Mouse (Mus musculus): Measurements from ENCODE around the gene Trim14. TPM values are rescaled to one million over a fixed set of nuclear protein-coding genes. Genes with fewer than 3 reads are reported as not detected.
A peak's percentile ranks its signal among the peaks of the same experiment; 100 is the strongest.

Gene Trim14
- total RNA-seq, 1 experiment = 0.58 TPM

GRCm38 (mm10) chr4:46452481-46452850, 83.5 kb downstream of the Trim14 start:
- peak; percentile 69 for DNase-seq (ENCODE audit: low read depth, low spot score)
- in situ Hi-C loops (cut with MboI; ENCODE audit: low sequenced_read_pairs in 2 of 2, unreplicated experiment in 2 of 2) = no loop called here
- H3K4me1 ChIP-seq (ENCODE audit: control insufficient read depth in 2 of 2, insufficient read depth in 2 of 2, low read length in 2 of 2, poor library complexity in 1 of 2) = peaks cover 13% of the 10 kb centered on the region in 2 experiments; a peak in 3 of 4 replicates

GRCm38 (mm10) chr4:46451758-46452480, 84.0 kb downstream of the Trim14 start:
- H3K4me1 ChIP-seq (ENCODE audit: control insufficient read depth in 2 of 2, insufficient read depth in 2 of 2, low read length in 2 of 2, poor library complexity in 1 of 2) = peaks cover 11 to 13% of the 10 kb centered on the region in 2 experiments; a peak in 3 of 4 replicates
- no peak for DNase-seq (ENCODE audit: low read depth, low spot score)
- in situ Hi-C loops (cut with MboI; ENCODE audit: low sequenced_read_pairs in 2 of 2, unreplicated experiment in 2 of 2) = no loop called here
- H3K4me3 ChIP-seq (ENCODE audit: insufficient read depth in 1 of 2, low read depth in 1 of 2, low read length in 2 of 2, poor library complexity in 1 of 2, severe bottlenecking in 1 of 2) = peak overlapping the region; percentile 64 to 95
- peak overlapping the region; percentile 98 for H3K9ac ChIP-seq (ENCODE audit: insufficient read depth, low read depth, low read length, poor library complexity, severe bottlenecking)
- H3K36me3 ChIP-seq (ENCODE audit: control insufficient read depth, insufficient read depth, low read length, poor library complexity, severe bottlenecking) = peaks cover 4% of the 10 kb centered on the region
- H3K27ac ChIP-seq (ENCODE audit: insufficient read depth, low read depth, low read length, poor library complexity, severe bottlenecking) = peak overlapping the region; percentile 96
- TF ChIP-seq ZNF384 (IDR thresholded peaks at IDR 0.05; ENCODE audit: low read depth, low read length) (no peak), ZC3H11A (IDR thresholded peaks at IDR 0.05; ENCODE audit: borderline replicate concordance, low read depth, low read length) (no peak), HCFC1 (IDR thresholded peaks at IDR 0.05; ENCODE audit: borderline replicate concordance, insufficient read depth, low read length) (no peak), CHD2 (IDR thresholded peaks at IDR 0.05; ENCODE audit: low read depth, low read length) (no peak), MAFK (IDR thresholded peaks at IDR 0.05; ENCODE audit: insufficient read depth, low read depth, low read length) (no peak)
- no peaks in the 10 kb centered on the region for H3K9me3 ChIP-seq (ENCODE audit: control insufficient read depth, insufficient read depth, low read depth, low read length)

More at GRCm38 (mm10) chr4:46452481-46452850, 83.5 kb downstream of the Trim14 start:
- no peak for TF ChIP-seq ZNF384 (IDR thresholded peaks at IDR 0.05; ENCODE audit: low read depth, low read length)
- TF ChIP-seq HCFC1 (IDR thresholded peaks at IDR 0.05; ENCODE audit: borderline replicate concordance, insufficient read depth, low read length) = no peak
- TF ChIP-seq ZC3H11A (IDR thresholded peaks at IDR 0.05; ENCODE audit: borderline replicate concordance, low read depth, low read length) = no peak
- no peak for TF ChIP-seq CHD2 (IDR thresholded peaks at IDR 0.05; ENCODE audit: low read depth, low read length)
- TF ChIP-seq MAFK (IDR thresholded peaks at IDR 0.05; ENCODE audit: insufficient read depth, low read depth, low read length) = no peak
- Histone ChIP-seq H3K4me3 (ENCODE audit: insufficient read depth in 1 of 2, low read depth in 1 of 2, low read length in 2 of 2, poor library complexity in 1 of 2, severe bottlenecking in 1 of 2) (peak overlapping the region; percentile 64 to 95), H3K36me3 (ENCODE audit: control insufficient read depth, insufficient read depth, low read length, poor library complexity, severe bottlenecking) (peaks cover 5% of the 10 kb centered on the region), H3K27ac (ENCODE audit: insufficient read depth, low read depth, low read length, poor library complexity, severe bottlenecking) (peak overlapping the region; percentile 96), H3K9me3 (ENCODE audit: control insufficient read depth, insufficient read depth, low read depth, low read length) (no peaks in the 10 kb centered on the region), H3K9ac (ENCODE audit: insufficient read depth, low read depth, low read length, poor library complexity, severe bottlenecking) (peak overlapping the region; percentile 98)

- in situ Hi-C loops (cut with MboI; ENCODE audit: low sequenced_read_pairs in 2 of 2, unreplicated experiment in 2 of 2) = no loop called here
- H3K4me1 ChIP-seq (ENCODE audit: control insufficient read depth in 2 of 2, insufficient read depth in 2 of 2, low read length in 2 of 2, poor library complexity in 1 of 2) = peaks cover 8 to 13% of the 10 kb centered on the region in 2 experiments; a peak in 3 of 4 replicates
- peaks cover 4% of the 10 kb centered on the region; the same call in 1 of the 2 replicates for H3K36me3 ChIP-seq (ENCODE audit: control insufficient read depth, insufficient read depth, low read length, poor library complexity, severe bottlenecking)
- TF ChIP-seq ZNF384 (IDR thresholded peaks at IDR 0.05; ENCODE audit: low read depth, low read length) = no peak
- H3K27ac ChIP-seq (ENCODE audit: insufficient read depth, low read depth, low read length, poor library complexity, severe bottlenecking) = peak overlapping the region; percentile 96
- no peak for DNase-seq (ENCODE audit: low read depth, low spot score)
- peak overlapping the region; percentile 64 to 95 for H3K4me3 ChIP-seq (ENCODE audit: insufficient read depth in 1 of 2, low read depth in 1 of 2, low read length in 2 of 2, poor library complexity in 1 of 2, severe bottlenecking in 1 of 2)
- H3K9me3 ChIP-seq (ENCODE audit: control insufficient read depth, insufficient read depth, low read depth, low read length) = no peaks in the 10 kb centered on the region
- H3K9ac ChIP-seq (ENCODE audit: insufficient read depth, low read depth, low read length, poor library complexity, severe bottlenecking) = peak overlapping the region; percentile 98
Observed at GRCm38 (mm10) chr4:46451240-46451757, 84.6 kb downstream of the Trim14 start.

GRCm38 (mm10) chr4:46450519-46451131, 85.3 kb downstream of the Trim14 start, which contains the start of gene Anp32b:
Gene Anp32b (plus strand): TSS chr4:46450902.
- peaks cover 6 to 13% of the 10 kb centered on the region in 2 experiments; a peak in 3 of 4 replicates for H3K4me1 ChIP-seq (ENCODE audit: control insufficient read depth in 2 of 2, insufficient read depth in 2 of 2, low read length in 2 of 2, poor library complexity in 1 of 2)
- peak within 1 kb of the TSS; percentile 64 to 95 for H3K4me3 ChIP-seq (ENCODE audit: insufficient read depth in 1 of 2, low read depth in 1 of 2, low read length in 2 of 2, poor library complexity in 1 of 2, severe bottlenecking in 1 of 2)
- H3K9me3 ChIP-seq (ENCODE audit: control insufficient read depth, insufficient read depth, low read depth, low read length) = no peaks in the 10 kb centered on the region
- TF ChIP-seq ZNF384 (IDR thresholded peaks at IDR 0.05; ENCODE audit: low read depth, low read length) = no peak
- TF ChIP-seq CHD2 (IDR thresholded peaks at IDR 0.05; ENCODE audit: low read depth, low read length) = no peak
- TF ChIP-seq ZC3H11A (IDR thresholded peaks at IDR 0.05; ENCODE audit: borderline replicate concordance, low read depth, low read length) = no peak
- no peak; the same call in 1 of the 2 replicates for TF ChIP-seq HCFC1 (IDR thresholded peaks at IDR 0.05; ENCODE audit: borderline replicate concordance, insufficient read depth, low read length)
- no peak for TF ChIP-seq MAFK (IDR thresholded peaks at IDR 0.05; ENCODE audit: insufficient read depth, low read depth, low read length)
- in situ Hi-C loops (cut with MboI; ENCODE audit: low sequenced_read_pairs in 2 of 2, unreplicated experiment in 2 of 2) = no loop called here
- peak; percentile 87 for DNase-seq (ENCODE audit: low read depth, low spot score)
- H3K9ac ChIP-seq (ENCODE audit: insufficient read depth, low read depth, low read length, poor library complexity, severe bottlenecking) = peak within 1 kb of the TSS; percentile 98
- peaks cover 4% of the 10 kb centered on the region; the same call in 1 of the 2 replicates for H3K36me3 ChIP-seq (ENCODE audit: control insufficient read depth, insufficient read depth, low read length, poor library complexity, severe bottlenecking)
- peak within 1 kb of the TSS; percentile 96 for H3K27ac ChIP-seq (ENCODE audit: insufficient read depth, low read depth, low read length, poor library complexity, severe bottlenecking)
